Mouse (Mus musculus): ENCODE data around the gene Cbx7.

DNA sequence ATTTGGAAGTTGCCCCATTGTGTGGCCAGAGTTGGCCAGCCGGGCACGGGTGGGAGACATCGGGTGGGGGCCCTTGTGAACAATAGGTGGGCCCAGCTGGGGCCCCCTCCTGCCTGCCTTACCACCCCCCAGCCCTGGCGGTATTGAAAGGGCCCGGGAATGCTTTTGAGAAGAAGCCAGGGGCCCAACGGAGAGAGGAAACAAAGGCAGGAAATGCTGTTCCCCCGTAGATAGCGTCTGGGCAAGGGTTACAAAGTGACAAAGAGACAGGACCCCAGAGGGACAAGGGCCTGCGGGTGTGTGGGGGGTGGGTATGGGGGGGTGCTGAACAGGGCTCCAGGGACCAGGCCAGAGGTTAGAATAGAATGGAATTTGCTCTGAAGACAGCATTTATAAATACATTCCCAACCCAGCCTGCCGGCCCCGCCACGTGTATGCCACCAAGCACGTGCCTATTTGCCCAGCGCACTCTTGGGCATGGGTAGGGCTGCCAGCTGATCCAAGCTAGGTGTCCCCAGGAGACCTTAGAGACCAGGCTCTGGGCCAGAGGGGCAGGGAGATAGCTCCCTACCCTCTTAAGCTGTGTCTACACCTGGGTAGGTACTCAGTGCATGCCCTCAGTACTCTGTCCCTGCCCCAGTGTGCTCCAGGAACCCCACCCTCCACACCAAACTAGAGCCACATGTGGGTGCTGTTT, 33.9 kb upstream of the Cbx7 start:
- TF ChIP-seq POLR2A (IDR thresholded peaks at IDR 0.05; ENCODE audit: borderline replicate concordance, extremely low read depth, low read depth, low read length) (no peak), CTCF (IDR thresholded peaks at IDR 0.05; ENCODE audit: insufficient read depth, low read length) (no peak)
